Mouse (Mus musculus) bone marrow macrophage, adult 2 months (primary cell): ENCODE results near the gene Anapc10.

Experiments used
- CTCF ChIP-seq: IDR thresholded peaks from 2 replicates; pipeline ENCODE4 v1.5.1; 2012; ENCODE audit warnings: low read depth, mild to moderate bottlenecking, low read length, moderate library complexity
- POLR2A ChIP-seq: IDR thresholded peaks from 2 replicates; pipeline ENCODE4 v1.6.1; 2012; ENCODE audit warnings: mild to moderate bottlenecking, low read depth, low read length, borderline replicate concordance

- TF ChIP-seq CTCF = no peak
- no peak for TF ChIP-seq POLR2A
Observed at GRCm38 (mm10) chr8:79712676-79713075, 1.1 kb downstream of the Anapc10 start.
